Mouse (Mus musculus) layer of hippocampus, adult 11-12 months (tissue): Measurements from ENCODE around the gene Flad1.
"Not testable (repeated sequence)": the region's sequence is repeated elsewhere in the genome, so short reads cannot be mapped to it uniquely, and the experiment has no call there.

ENCODE experiments used
- DNase-seq: peaks from one replicate; pipeline ENCODE4 v3.0.0; 2022; ENCODE audit warnings: low spot score

Flad1 gene

GRCm38 (mm10) chr3:89411490-89412393, at the start of gene Flad1:
TSS of gene Flad1 (minus strand) at chr3:89411870.
- peak; percentile 100 for DNase-seq

- peak; percentile 93 for DNase-seq
These were observed 47.5 kb upstream of the Flad1 start for GRCm38 (mm10) chr3:89458965-89459807.

- DNase-seq = no peak
These were observed 46.8 kb upstream of the Flad1 start for GRCm38 (mm10) chr3:89458372-89458964.

- DNase-seq = peak; percentile 76
These were observed 45.3 kb upstream of the Flad1 start for GRCm38 (mm10) chr3:89456726-89457665.

- no peak for DNase-seq
These were observed 44.2 kb upstream of the Flad1 start for GRCm38 (mm10) chr3:89455786-89456285.

- no peak for DNase-seq
These were observed 42.9 kb upstream of the Flad1 start, which contains the start of gene Pmvk for GRCm38 (mm10) chr3:89454401-89455177. TSS of gene Pmvk (plus strand) at chr3:89454541.

GRCm38 (mm10) chr3:89451916-89452315, 40.2 kb upstream of the Flad1 start:
- no peak for DNase-seq

GRCm38 (mm10) chr3:89449541-89449940, 37.9 kb upstream of the Flad1 start:
- DNase-seq = peak; percentile 83

- no peak for DNase-seq
These were observed 37.3 kb upstream of the Flad1 start for GRCm38 (mm10) chr3:89448720-89449537.

- DNase-seq = no peak
These were observed 29.0 kb upstream of the Flad1 start for GRCm38 (mm10) chr3:89440691-89441090.

- no peak for DNase-seq
These were observed 25.6 kb upstream of the Flad1 start for GRCm38 (mm10) chr3:89437269-89437668.

- DNase-seq = peak; percentile 55
These were observed 24.8 kb upstream of the Flad1 start, which contains the start of gene Pbxip1 for GRCm38 (mm10) chr3:89436176-89437113. TSS of gene Pbxip1 (plus strand) at chr3:89436706.

GRCm38 (mm10) chr3:89435041-89435440, 23.4 kb upstream of the Flad1 start:
- no peak for DNase-seq

- DNase-seq = no peak
These were observed 22.9 kb upstream of the Flad1 start for GRCm38 (mm10) chr3:89434532-89434931.

- DNase-seq = no peak
These were observed 20.9 kb upstream of the Flad1 start for GRCm38 (mm10) chr3:89432606-89433005.

- DNase-seq = peak; percentile 94
These were observed 18.8 kb upstream of the Flad1 start, which contains the start of gene Pygo2 for GRCm38 (mm10) chr3:89430171-89431159. TSS of gene Pygo2 (plus strand) at chr3:89430214.

- DNase-seq = not testable (repeated sequence)
These were observed 17.4 kb upstream of the Flad1 start for GRCm38 (mm10) chr3:89429021-89429420.
